Mouse (Mus musculus) duodenum, adult 2 months (tissue): ENCODE measurements around the gene Ppp1cb. TPM values are rescaled to one million over a fixed set of nuclear protein-coding genes. Genes with fewer than 3 reads are reported as not detected.

Experiments
- polyA plus RNA-seq: library from polyadenylated mRNA; depleted of rRNA; stranded (reverse); fragments of >200 nt; gene quantifications from 2 replicates; pipeline ENCODE4 v1.2.3, GENCODE M21; 2012; ENCODE audit warnings: low replicate concordance; rRNA removed

Ppp1cb gene
- 2.2 and 2.5 TPM in 2 replicates for polyA plus RNA-seq

DNA sequence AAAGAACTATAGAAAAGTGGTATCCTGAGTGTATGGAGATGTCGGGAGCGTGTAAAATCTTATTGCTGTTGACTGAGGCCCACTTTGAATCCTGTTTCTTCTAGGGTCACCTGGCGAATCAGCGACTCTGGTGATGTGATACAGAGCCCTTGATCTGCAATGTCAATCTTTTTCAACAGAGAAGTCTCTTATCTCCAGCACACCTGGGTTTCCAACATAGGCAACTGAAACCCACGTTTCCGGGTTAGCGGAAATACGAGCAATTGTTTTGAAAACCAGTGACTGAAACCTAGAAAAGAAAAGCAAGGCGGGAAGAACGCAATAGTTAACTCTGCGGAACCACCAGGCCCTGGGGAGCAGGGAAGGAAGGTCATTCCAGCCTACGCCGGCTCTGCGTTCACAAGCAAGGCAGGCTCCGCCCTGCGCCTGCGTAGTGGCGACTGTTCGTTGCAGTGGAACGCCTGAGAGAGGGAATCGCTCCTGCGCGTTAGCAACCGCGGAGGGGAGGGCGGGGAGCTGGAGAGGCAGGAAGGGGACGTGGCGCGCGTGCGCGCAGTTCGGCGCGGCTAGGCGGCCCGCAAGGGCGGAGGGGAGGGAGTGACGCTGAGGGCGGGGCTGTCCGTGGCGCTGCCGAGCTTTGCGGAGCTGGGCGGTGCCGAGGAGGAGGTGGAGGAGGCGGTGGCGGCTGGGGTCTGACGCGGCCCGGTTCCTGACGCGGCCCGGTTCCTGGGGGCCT lies at the start of gene Ppp1cb:
Gene Ppp1cb, plus strand, starts transcription at position 436 of the 736 bp plus-strand sequence.

Other genes starting within 250 kb of the Ppp1cb start
- 0.11 and 0.13 TPM in 2 replicates for gene Plb1, start 226.1 kb upstream of the Ppp1cb start, polyA plus RNA-seq
- gene Yes1, start 152.3 kb downstream of the Ppp1cb start, polyA plus RNA-seq, result 3.0 and 4.4 TPM in 2 replicates